Mouse (Mus musculus) midbrain, embryonic 14.5 days (tissue): ENCODE data around the gene Serpina16. TPM values are rescaled to one million over a fixed set of nuclear protein-coding genes. Genes with fewer than 3 reads are reported as not detected.

ENCODE experiments used
- ATAC-seq: fragments of 200-750 bp; cut with Nextera tagmentation; 2 replicates; pipeline ENCODE4 v1.8.0; 2017; ENCODE audit warnings: moderate number of reproducible peaks, moderate library complexity; ENCODE audit not compliant: low FRiP score, low TSS enrichment
- DNase-seq: peaks from one replicate; pipeline ENCODE4 v3.0.0-alpha.2; 2015
- H3K27ac ChIP-seq: fragments of 300-500 bp; sonication (generic); replicated peaks from 2 replicates; pipeline ENCODE4 v1.5.1; 2014; ENCODE audit warnings: mild to moderate bottlenecking, low read depth, low read length, moderate library complexity
- H3K27me3 ChIP-seq: fragments of 300-500 bp; sonication (generic); 2 replicates; pipeline ENCODE4 v1.6.1; 2014; ENCODE audit warnings: low read length, control low read depth, mixed read lengths; ENCODE audit not compliant: control insufficient read depth, insufficient read depth
- H3K36me3 ChIP-seq: fragments of 300-500 bp; sonication (generic); 2 replicates; pipeline ENCODE4 v1.6.1; 2014; ENCODE audit warnings: low read length, control low read depth; ENCODE audit not compliant: control insufficient read depth, insufficient read depth
- H3K4me1 ChIP-seq: fragments of 300-500 bp; sonication (generic); 2 replicates; pipeline ENCODE4 v1.6.1; 2014; ENCODE audit warnings: mild to moderate bottlenecking, antibody characterized with exemption, low read length, control low read depth; ENCODE audit not compliant: control insufficient read depth, insufficient read depth
- H3K4me2 ChIP-seq: fragments of 300-500 bp; sonication (generic); 2 replicates; pipeline ENCODE4 v1.6.1; 2014; ENCODE audit warnings: mild to moderate bottlenecking, low read length, moderate library complexity
- H3K4me3 ChIP-seq: fragments of 300-500 bp; sonication (generic); replicated peaks from 2 replicates; pipeline ENCODE4 v1.5.1; 2014; ENCODE audit warnings: low read depth, low read length
- H3K9ac ChIP-seq: fragments of 300-500 bp; sonication (generic); replicated peaks from 2 replicates; pipeline ENCODE4 v1.6.1; 2014; ENCODE audit warnings: mild to moderate bottlenecking, low read length, moderate library complexity
- H3K9me3 ChIP-seq: fragments of 300-500 bp; sonication (generic); 2 replicates; pipeline ENCODE4 v1.6.1; 2016; ENCODE audit warnings: low read length, control low read depth, mixed read lengths; ENCODE audit not compliant: control insufficient read depth
- WGBS: fragments of 180-500 bp; shearing (Covaris S2); extraction: QIAGEN DNeasy Blood & Tissue Kit; methylation state at CpG from one replicate; pipeline ENCODE4 v1.1.7; 2014; 5-methylcytosine and 5-hydroxymethylcytosine counted together
- polyA plus RNA-seq: library from polyadenylated mRNA; unstranded; fragments of >200 nt; fragmentation: Nextera tagmentation; extraction: Ambion mirVana; gene quantifications from 2 replicates; pipeline ENCODE4 v1.2.1, GENCODE M21; 2014

The Serpina16 gene
- polyA plus RNA-seq, 1 experiment from 2014 or later = not detected

- H3K36me3 ChIP-seq = no peaks in the 10 kb centered on the region
- DNase-seq = no peak
- WGBS = 91% methylated on average over 2 of the region's 2 CpGs
- no peaks in the 10 kb centered on the region for H3K4me1 ChIP-seq
- H3K27ac ChIP-seq = no peak overlapping the region
- no peaks in the 10 kb centered on the region for H3K27me3 ChIP-seq
- no peak overlapping the region for H3K4me3 ChIP-seq
- H3K9me3 ChIP-seq = no peaks in the 10 kb centered on the region; the same call in 1 of the 2 replicates
- H3K4me2 ChIP-seq = no peak overlapping the region
- ATAC-seq = no peak
- no peak overlapping the region for H3K9ac ChIP-seq
Measured at GRCm38 (mm10) chr12:103653836-103654235, 22.1 kb downstream of the Serpina16 start.

- WGBS = 77% methylated on average over 2 of the region's 2 CpGs
- H3K36me3 ChIP-seq = no peaks in the 10 kb centered on the region
- H3K9me3 ChIP-seq = no peaks in the 10 kb centered on the region; the same call in 1 of the 2 replicates
- no peak for DNase-seq
- H3K27me3 ChIP-seq = no peaks in the 10 kb centered on the region
- H3K4me3 ChIP-seq = no peak overlapping the region
- ATAC-seq = no peak
- no peak overlapping the region for H3K4me2 ChIP-seq
- no peaks in the 10 kb centered on the region for H3K4me1 ChIP-seq
- H3K9ac ChIP-seq = no peak overlapping the region
- no peak overlapping the region for H3K27ac ChIP-seq
Measured at GRCm38 (mm10) chr12:103646314-103646713, 29.6 kb downstream of the Serpina16 start.

DNA sequence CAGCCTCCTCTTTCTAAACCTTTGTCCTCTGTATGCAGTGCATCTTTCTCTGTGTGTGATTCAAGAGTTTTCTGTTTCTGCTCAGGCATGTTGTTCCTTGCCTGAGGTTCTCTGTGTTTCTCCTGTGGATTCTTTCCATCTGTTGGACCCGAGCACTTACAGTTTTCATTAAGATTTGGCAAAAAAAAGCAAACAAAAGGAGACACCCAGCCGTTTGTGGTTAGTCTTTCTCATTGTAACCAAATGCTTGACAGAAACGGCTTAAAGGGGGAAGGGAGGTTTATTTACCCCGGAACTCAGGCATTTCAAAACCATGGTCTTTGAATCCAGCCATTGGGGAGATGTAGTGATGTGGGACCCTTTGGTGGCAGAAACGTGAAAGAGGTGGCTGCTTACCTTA lies 31.3 kb downstream of the Serpina16 start:
- H3K27ac ChIP-seq = no peak overlapping the region
- H3K27me3 ChIP-seq = no peaks in the 10 kb centered on the region
- H3K4me3 ChIP-seq = no peak overlapping the region
- no peak overlapping the region for H3K9ac ChIP-seq
- no peak overlapping the region for H3K4me2 ChIP-seq
- no peaks in the 10 kb centered on the region for H3K9me3 ChIP-seq
- no peaks in the 10 kb centered on the region for H3K36me3 ChIP-seq
- 45% methylated on average over 5 of the region's 5 CpGs for WGBS
- ATAC-seq (no peak), DNase-seq (no peak)
- no peaks in the 10 kb centered on the region for H3K4me1 ChIP-seq

GRCm38 (mm10) chr12:103643818-103644217 lies 32.1 kb downstream of the Serpina16 start:
- 90% methylated on average over 3 of the region's 3 CpGs for WGBS
- ATAC-seq = no peak
- no peaks in the 10 kb centered on the region for H3K9me3 ChIP-seq

DNA sequence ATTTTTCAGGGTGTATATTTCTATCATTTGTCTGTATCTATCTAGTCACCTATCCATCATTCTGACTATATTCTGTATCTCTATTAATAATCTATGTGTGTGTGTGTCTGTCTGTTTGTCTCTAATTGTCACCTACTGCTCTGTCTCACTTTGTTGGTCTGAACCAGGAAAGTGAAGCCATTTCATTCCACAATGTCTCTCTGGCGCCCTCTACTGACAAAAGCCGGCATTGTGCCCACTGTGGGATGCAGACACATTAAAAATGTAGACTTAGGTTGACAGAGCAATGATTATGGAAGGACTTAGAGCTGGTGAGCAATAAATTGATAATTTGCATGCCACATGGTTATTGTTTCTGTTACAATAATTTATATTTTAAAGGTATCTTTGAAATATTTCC lies 32.6 kb downstream of the Serpina16 start:
- Histone ChIP-seq H3K4me3 (no peak overlapping the region), H3K27ac (no peak overlapping the region), H3K36me3 (no peaks in the 10 kb centered on the region), H3K9ac (no peak overlapping the region), H3K4me2 (no peak overlapping the region), H3K4me1 (no peaks in the 10 kb centered on the region), H3K27me3 (no peaks in the 10 kb centered on the region), H3K9me3 (no peaks in the 10 kb centered on the region)
- DNase-seq (peak; percentile 93), ATAC-seq (peak; percentile 62; the same call in 1 of the 2 replicates)
- under 1% methylated on average over 2 of the region's 2 CpGs for WGBS

More at GRCm38 (mm10) chr12:103643818-103644217, 32.1 kb downstream of the Serpina16 start:
- Histone ChIP-seq H3K4me2 (no peak overlapping the region), H3K4me1 (no peaks in the 10 kb centered on the region), H3K9ac (no peak overlapping the region), H3K4me3 (no peak overlapping the region), H3K36me3 (no peaks in the 10 kb centered on the region), H3K27ac (no peak overlapping the region), H3K27me3 (no peaks in the 10 kb centered on the region)
- DNase-seq = no peak

DNA sequence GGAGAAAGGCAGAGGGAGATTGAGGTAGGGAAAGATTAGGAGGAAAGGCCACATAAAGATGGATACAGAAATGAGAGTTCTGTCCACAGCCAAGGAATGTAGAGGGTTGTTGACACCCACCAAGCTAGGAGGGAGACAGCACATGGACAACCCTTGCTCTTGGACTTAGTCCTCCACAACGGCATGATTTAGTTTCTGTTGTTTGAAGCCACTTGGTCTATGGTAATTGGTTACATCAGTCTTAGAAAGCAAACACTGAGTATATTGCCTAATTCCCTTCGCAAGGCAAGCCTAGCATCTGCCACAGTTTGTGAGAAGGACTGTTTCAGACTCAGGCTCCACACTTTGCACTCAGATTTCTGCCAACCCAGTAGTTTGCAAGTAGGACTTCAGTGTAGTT lies 40.1 kb downstream of the Serpina16 start:
- no peaks in the 10 kb centered on the region for H3K36me3 ChIP-seq
- no peaks in the 10 kb centered on the region for H3K27me3 ChIP-seq
- no peaks in the 10 kb centered on the region for H3K9me3 ChIP-seq
- H3K4me3 ChIP-seq = no peak overlapping the region
- WGBS = 88% methylated on average over 2 of the region's 2 CpGs
- H3K27ac ChIP-seq = no peak overlapping the region
- no peak for ATAC-seq
- DNase-seq = no peak
- H3K9ac ChIP-seq = no peak overlapping the region
- H3K4me1 ChIP-seq = no peaks in the 10 kb centered on the region
- H3K4me2 ChIP-seq = no peak overlapping the region

DNA sequence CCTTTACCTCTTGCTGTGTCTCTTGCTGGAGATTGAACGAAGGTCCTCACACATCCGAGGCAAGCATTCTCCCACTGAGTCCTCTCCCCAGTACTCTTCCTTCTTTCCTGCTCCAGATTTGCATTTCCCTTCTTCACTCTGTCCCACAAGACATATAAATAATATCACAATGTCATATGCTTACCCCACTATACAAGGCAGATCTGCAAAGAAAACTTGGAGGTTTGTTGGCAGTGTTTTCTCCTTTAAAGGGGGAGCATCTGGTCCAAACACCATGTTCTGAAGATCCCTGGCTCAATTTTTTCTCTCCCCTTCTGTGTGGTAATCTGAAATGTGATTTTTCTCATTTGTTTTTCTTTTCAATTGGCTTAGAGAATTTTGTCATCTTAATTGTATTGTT lies 41.5 kb downstream of the Serpina16 start:
- no peak overlapping the region for H3K4me2 ChIP-seq
- H3K27me3 ChIP-seq = no peaks in the 10 kb centered on the region
- 77% methylated on average over 2 of the region's 2 CpGs for WGBS
- H3K9ac ChIP-seq = no peak overlapping the region
- H3K36me3 ChIP-seq = no peaks in the 10 kb centered on the region
- H3K27ac ChIP-seq = no peak overlapping the region
- ATAC-seq (no peak), DNase-seq (no peak)
- no peaks in the 10 kb centered on the region for H3K9me3 ChIP-seq
- H3K4me1 ChIP-seq = no peaks in the 10 kb centered on the region
- H3K4me3 ChIP-seq = no peak overlapping the region

GRCm38 (mm10) chr12:103631203-103631612 lies 44.7 kb downstream of the Serpina16 start, which contains the start of gene Serpina10:
Serpina10 (minus strand) TSS chr12:103631444.
- Histone ChIP-seq H3K36me3 (no peaks in the 10 kb centered on the region), H3K4me3 (no peak within 1 kb of the TSS), H3K27me3 (no peaks in the 10 kb centered on the region; the same call in 1 of the 2 replicates), H3K9me3 (no peaks in the 10 kb centered on the region), H3K9ac (no peak within 1 kb of the TSS), H3K27ac (no peak within 1 kb of the TSS), H3K4me1 (no peaks in the 10 kb centered on the region), H3K4me2 (no peak within 1 kb of the TSS)
- ATAC-seq (no peak), DNase-seq (no peak)
- WGBS = 75% methylated on average over 3 of the region's 3 CpGs
